Mouse (Mus musculus) myocyte (in vitro differentiated cells): ENCODE results near the gene Nr1h4.

ENCODE experiments used
- POLR2A ChIP-seq: IDR thresholded peaks from one replicate; pipeline ENCODE4 v1.6.1; 2011; ENCODE audit warnings: low read depth, mild to moderate bottlenecking, control low read depth, moderate library complexity; ENCODE audit not compliant: insufficient read length
- POLR2AphosphoS2 ChIP-seq: IDR thresholded peaks from one replicate; pipeline ENCODE4 v1.6.1; 2011; ENCODE audit warnings: low read depth, control low read depth; ENCODE audit not compliant: insufficient read length

GRCm38 (mm10) chr10:89404936-89405335, 128.4 kb downstream of the Nr1h4 start:
- TF ChIP-seq POLR2A, result no peak
- no peak for TF ChIP-seq POLR2AphosphoS2
